9 mouse cellular contexts compared by ENCODE assay signal in the genomic region with DNA sequence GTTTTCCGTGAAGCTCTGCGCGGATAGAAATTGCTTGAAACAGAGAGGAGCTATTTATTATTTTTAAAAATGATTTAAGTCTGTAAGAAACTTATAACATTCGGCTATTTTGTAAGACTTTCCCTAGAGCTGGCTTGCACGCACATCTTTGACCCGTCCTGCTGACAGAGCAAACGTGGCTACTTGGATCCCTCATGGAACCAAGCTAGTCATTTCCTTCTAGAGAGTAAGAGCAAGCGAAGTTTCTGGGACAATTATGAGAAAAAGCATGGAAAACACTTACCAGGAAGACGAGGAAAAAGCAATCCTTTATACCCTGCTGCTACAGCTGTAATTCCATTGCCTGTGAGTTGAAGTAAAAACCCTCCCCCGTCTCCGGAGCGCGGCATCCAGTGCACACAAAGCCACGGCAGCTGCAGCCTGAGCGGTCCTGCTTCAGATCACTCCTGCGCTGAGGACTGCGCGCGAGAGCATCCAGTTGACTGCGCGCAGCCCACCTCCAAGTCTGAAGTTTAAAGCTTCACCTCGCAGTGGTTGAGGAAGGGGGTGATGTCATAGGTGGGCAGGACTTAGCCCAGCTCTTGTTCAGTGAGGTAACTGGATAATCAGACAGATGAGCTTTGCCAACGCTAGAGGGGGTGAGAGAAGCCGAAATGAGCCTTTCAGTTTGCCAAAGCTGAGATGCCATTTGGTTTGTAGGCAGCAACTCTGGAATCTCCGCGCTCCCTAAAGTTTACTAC. TPM values are rescaled to one million over a fixed set of nuclear protein-coding genes. Genes with fewer than 3 reads are reported as not detected.
DNase-seq lines count a peak whose midpoint lies in the region; ATAC-seq and TF ChIP-seq lines count a peak whose summit lies in the region.
"Had no signal": no experiment of that assay in that cellular context is flagged by ENCODE, and none has a peak within 500 bp of the region (broad histone marks: within the 10 kb centered on the region; RNA-seq: fewer than 3 reads in every experiment).

Gene Flrt3, minus strand, starts transcription at position 507 of the 740 bp plus-strand sequence.

- peak within 1 kb of the TSS; percentile 53 for H3K9ac ChIP-seq in hindbrain, postnatal 0 days (replicated peaks; ENCODE audit: low read length)

- TF ChIP-seq CTCF in hindbrain, postnatal 0 days (IDR thresholded peaks at IDR 0.05; ENCODE audit: low read depth): peak; percentile 88

- H3K27ac ChIP-seq in hindbrain, postnatal 0 days: peak within 1 kb of the TSS; percentile 78

- H3K27me3 ChIP-seq in hindbrain, postnatal 0 days (ENCODE audit: insufficient read depth, low read length): no peaks in the 10 kb centered on the region

- H3K4me3 ChIP-seq in hindbrain, postnatal 0 days (ENCODE audit: low read length): peak within 1 kb of the TSS; percentile 59

- H3K4me2 ChIP-seq in hindbrain, postnatal 0 days (ENCODE audit: low read depth, low read length): peak within 1 kb of the TSS; percentile 59

- peaks cover 5% of the 10 kb centered on the region; the same call in 1 of the 2 replicates for H3K4me1 ChIP-seq in hindbrain, postnatal 0 days (ENCODE audit: insufficient read depth, low read length)

- no peaks in the 10 kb centered on the region for H3K36me3 ChIP-seq in hindbrain, postnatal 0 days (ENCODE audit: insufficient read depth, low read length)

- ATAC-seq in common myeloid progenitor, adult 5-6 weeks (replicated peaks; ENCODE audit: low read depth, poor library complexity, severe bottlenecking): peak; percentile 99
- peak; percentile 97 for ATAC-seq in hindbrain, postnatal 0 days

- no peaks in the 10 kb centered on the region for H3K9me3 ChIP-seq in hindbrain, postnatal 0 days (ENCODE audit: low read length)

- under 1% methylated on average over 26 of the region's 26 CpGs for WGBS in hindbrain, postnatal 0 days

- peak; percentile 59 to 66 for DNase-seq in adrenal gland, adult 18-20 months (ENCODE audit: low spot score in 2 of 2)
- peak; percentile 45 to 55 for DNase-seq in gastrocnemius, adult 8-10 months (ENCODE audit: low spot score in 2 of 2)
- peak; percentile 97 for DNase-seq in hindbrain, postnatal 0 days (ENCODE audit: low spot score)
- DNase-seq in left cerebral cortex, adult 18-20 months (ENCODE audit: low spot score in 2 of 2): peak; percentile 90 to 94
- peak; percentile 97 for DNase-seq in lung, postnatal 36 days
- peak; percentile 96 for DNase-seq in right cerebral cortex, adult 18-20 months
- DNase-seq in yolk sac, embryonic 10.5 days (ENCODE audit: low spot score): peak; percentile 90

RNA-seq across cellular contexts. Expression of gene Flrt3, which starts in this region (rescaled TPM):
- 1 to 10 TPM; 5.2 to 8.7 TPM for total RNA-seq in adrenal gland, adult 18-20 months (2021)
- total RNA-seq in common myeloid progenitor, adult 5-6 weeks (2017): not detected in 2 replicates
- under 1 TPM; 0.07 to 0.22 (median 0.16) TPM for total RNA-seq in gastrocnemius, adult 8-10 months (2022)
- 22.6 and 32.1 TPM in 2 replicates for total RNA-seq in hindbrain, postnatal 0 days (2014; rRNA removed)
- polyA plus RNA-seq in hindbrain, postnatal 0 days (2015; fragmentation: Nextera tagmentation; extraction: Ambion mirVana): 21.6 and 21.9 TPM in 2 replicates
- total RNA-seq in left cerebral cortex, adult 18-20 months (2021): 10 to 100 TPM; 27.6 to 30.8 TPM
- total RNA-seq: neutrophil, adult 5-6 weeks had no signal

Comparison
In these comparisons a context has a peak if more than half of its experiments do, and no peak if none do; other contexts are left out.
1. Peak in every context shown above with its lines: DNase-seq, ATAC-seq, H3K4me3 ChIP-seq and H3K27ac ChIP-seq.
2. Peak in ATAC-seq in common myeloid progenitor, adult 5-6 weeks; RNA of the gene not detected or under 1 TPM.
3. Peak in DNase-seq in gastrocnemius, adult 8-10 months; RNA of the gene not detected or under 1 TPM.